ENCODE assay signal across 9 mouse cellular contexts in genomic region chr11:69656617-69657461, GRCm38 (mm10). TPM values are rescaled to one million over a fixed set of nuclear protein-coding genes. Genes with fewer than 3 reads are reported as not detected.
DNase-seq lines count a peak whose midpoint lies in the region; ATAC-seq and TF ChIP-seq lines count a peak whose summit lies in the region.
"Had no signal": no experiment of that assay in that cellular context is flagged by ENCODE, and none has a peak within 500 bp of the region (broad histone marks: within the 10 kb centered on the region; RNA-seq: fewer than 3 reads in every experiment).

No protein-coding gene starts in this region.

- DNase-seq in adrenal gland, postnatal 10 days, result peak; percentile 59
- no peak for DNase-seq in adrenal gland, postnatal 4 days (ENCODE audit: low spot score in 2 of 2)
- peak; percentile 43 for DNase-seq in right cerebral cortex, postnatal 4 days
- no peak for DNase-seq in right cerebral cortex, postnatal 14 days
- peak; percentile 61 for DNase-seq in lung, postnatal 14 days
- peak; percentile 63 for DNase-seq in testis, postnatal 10 days (ENCODE audit: low spot score)

- H3K27ac ChIP-seq in embryonic facial prominence, embryonic 15.5 days (replicated peaks), result peak overlapping the region; percentile 80
- H3K27ac ChIP-seq in intestine, postnatal 0 days (ENCODE audit: low read depth, low read length), result no peak overlapping the region
- H3K27ac ChIP-seq: heart, embryonic 15.5 days had no signal

- H3K36me3 ChIP-seq in embryonic facial prominence, embryonic 15.5 days, result peaks cover 42% of the 10 kb centered on the region
- peaks cover 52% of the 10 kb centered on the region for H3K36me3 ChIP-seq in intestine, postnatal 0 days (ENCODE audit: control insufficient read depth, insufficient read depth)

- no peaks in the 10 kb centered on the region for H3K27me3 ChIP-seq in embryonic facial prominence, embryonic 15.5 days
- H3K27me3 ChIP-seq in intestine, postnatal 0 days (replicated peaks; ENCODE audit: control insufficient read depth, insufficient read depth, low read length), result no peaks in the 10 kb centered on the region
- H3K27me3 ChIP-seq: heart, embryonic 15.5 days had no signal

- H3K9ac ChIP-seq in embryonic facial prominence, embryonic 15.5 days, result no peak overlapping the region
- no peak overlapping the region for H3K9ac ChIP-seq in intestine, postnatal 0 days (ENCODE audit: low read depth, low read length)
- H3K9ac ChIP-seq: heart, embryonic 15.5 days had no signal

- WGBS in embryonic facial prominence, embryonic 15.5 days, result 66% methylated on average over 10 of the region's 10 CpGs
- WGBS in intestine, postnatal 0 days, result 72% methylated on average over 10 of the region's 10 CpGs

- peaks cover 36% of the 10 kb centered on the region for H3K4me1 ChIP-seq in embryonic facial prominence, embryonic 15.5 days
- no peaks in the 10 kb centered on the region for H3K4me1 ChIP-seq in intestine, postnatal 0 days (replicated peaks; ENCODE audit: control insufficient read depth, insufficient read depth, low read length)

- no peaks in the 10 kb centered on the region for H3K9me3 ChIP-seq in embryonic facial prominence, embryonic 15.5 days (replicated peaks)
- no peaks in the 10 kb centered on the region for H3K9me3 ChIP-seq in intestine, postnatal 0 days (ENCODE audit: control insufficient read depth)
- H3K9me3 ChIP-seq: heart, embryonic 15.5 days had no signal

- TF ChIP-seq CTCF in intestine, postnatal 0 days (IDR thresholded peaks at IDR 0.05; ENCODE audit: low read depth), result peak; percentile 82

- ATAC-seq in embryonic facial prominence, embryonic 15.5 days (ENCODE audit: insufficient number of reproducible peaks, low FRiP score, low TSS enrichment, low read depth), result no peak
- ATAC-seq in intestine, postnatal 0 days, result no peak

- H3K4me2 ChIP-seq in embryonic facial prominence, embryonic 15.5 days (replicated peaks), result peak overlapping the region; percentile 27; the same call in 1 of the 2 replicates
- no peak overlapping the region for H3K4me2 ChIP-seq in intestine, postnatal 0 days (replicated peaks; ENCODE audit: low read depth)
- H3K4me2 ChIP-seq: heart, embryonic 15.5 days had no signal

- peak overlapping the region; percentile 12; the same call in 1 of the 2 replicates for H3K4me3 ChIP-seq in embryonic facial prominence, embryonic 15.5 days (replicated peaks)
- H3K4me3 ChIP-seq in intestine, postnatal 0 days (ENCODE audit: low read depth, low read length), result no peak overlapping the region
- H3K4me3 ChIP-seq: heart, embryonic 15.5 days had no signal

RNA-seq across cellular contexts. Expression of gene Sox15, which starts 1.7 kb away (rescaled TPM):
- not detected for total RNA-seq in adrenal gland, postnatal 10 days (2021)
- total RNA-seq in adrenal gland, postnatal 4 days (2021), result under 1 TPM; 0.62 to 0.73 TPM
- polyA plus RNA-seq in embryonic facial prominence, embryonic 15.5 days (2015; fragmentation: Nextera tagmentation; extraction: Ambion mirVana), result 5.2 TPM in 2 replicates
- polyA plus RNA-seq in intestine, postnatal 0 days (2015; fragmentation: Nextera tagmentation; extraction: Ambion mirVana), result not detected in 2 replicates
- polyA plus RNA-seq: heart, embryonic 15.5 days had no signal

RNA-seq across cellular contexts. Expression of gene Mpdu1, which starts 5.6 kb away (rescaled TPM):
- total RNA-seq in adrenal gland, postnatal 10 days (2021), result 100 to 1,000 TPM; 114 to 116 TPM
- total RNA-seq in adrenal gland, postnatal 4 days (2021), result 100 to 1,000 TPM; 107 to 119 TPM
- 66.5 and 67.3 TPM in 2 replicates for polyA plus RNA-seq in embryonic facial prominence, embryonic 15.5 days (2015; fragmentation: Nextera tagmentation; extraction: Ambion mirVana)
- polyA plus RNA-seq in intestine, postnatal 0 days (2015; fragmentation: Nextera tagmentation; extraction: Ambion mirVana), result 95.7 and 96.6 TPM in 2 replicates

RNA-seq across cellular contexts. Expression of gene Cd68, which starts 9.1 kb away (rescaled TPM):
- 10 to 100 TPM in 1 of 2 experiments, 1 to 10 TPM in 1; 9.8 to 12.0 TPM for total RNA-seq in adrenal gland, postnatal 10 days (2021)
- total RNA-seq in adrenal gland, postnatal 4 days (2021), result 10 to 100 TPM; 11.9 to 12.5 TPM
- 26.3 and 28.3 TPM in 2 replicates for polyA plus RNA-seq in embryonic facial prominence, embryonic 15.5 days (2015; fragmentation: Nextera tagmentation; extraction: Ambion mirVana)
- polyA plus RNA-seq in intestine, postnatal 0 days (2015; fragmentation: Nextera tagmentation; extraction: Ambion mirVana), result 20.9 and 21.0 TPM in 2 replicates

RNA-seq across cellular contexts. Expression of gene Eif4a1, which starts 15.4 kb away (rescaled TPM):
- 100 to 1,000 TPM; 598 to 631 TPM for total RNA-seq in adrenal gland, postnatal 10 days (2021)
- total RNA-seq in adrenal gland, postnatal 4 days (2021), result 100 to 1,000 TPM; 640 to 673 TPM
- 447 and 512 TPM in 2 replicates for polyA plus RNA-seq in embryonic facial prominence, embryonic 15.5 days (2015; fragmentation: Nextera tagmentation; extraction: Ambion mirVana)
- 279 and 291 TPM in 2 replicates for polyA plus RNA-seq in intestine, postnatal 0 days (2015; fragmentation: Nextera tagmentation; extraction: Ambion mirVana)

RNA-seq across cellular contexts. Expression of gene Fxr2, which starts 24.0 kb away (rescaled TPM):
- total RNA-seq in adrenal gland, postnatal 10 days (2021), result 10 to 100 TPM; 61.9 to 80.2 TPM
- 100 to 1,000 TPM in 1 of 2 experiments, 10 to 100 TPM in 1; 89.3 to 111 TPM for total RNA-seq in adrenal gland, postnatal 4 days (2021)
- 33.4 and 34.2 TPM in 2 replicates for polyA plus RNA-seq in embryonic facial prominence, embryonic 15.5 days (2015; fragmentation: Nextera tagmentation; extraction: Ambion mirVana)
- 9.8 and 10.8 TPM in 2 replicates for polyA plus RNA-seq in intestine, postnatal 0 days (2015; fragmentation: Nextera tagmentation; extraction: Ambion mirVana)

Comparison
In these comparisons a context has a peak if more than half of its experiments do, and no peak if none do; other contexts are left out.
1. DNase-seq: peak in adrenal gland, postnatal 10 days (single experiment), right cerebral cortex, postnatal 4 days (single experiment), lung, postnatal 14 days (single experiment) and testis, postnatal 10 days (single experiment); none in adrenal gland, postnatal 4 days (0 of 2) and right cerebral cortex, postnatal 14 days (single experiment).